Mouse (Mus musculus): ENCODE data around the gene Syce3.

GRCm38 (mm10) chr15:89355241-89356187, 54.8 kb downstream of the Syce3 start, which contains the start of the genes Lmf2 and Ncaph2:
- peak; percentile 68 for TF ChIP-seq HCFC1 (IDR thresholded peaks at IDR 0.05; ENCODE audit: borderline replicate concordance, insufficient read depth, low read length)
- no peak; the same call in 1 of the 2 replicates for TF ChIP-seq ZC3H11A (IDR thresholded peaks at IDR 0.05; ENCODE audit: borderline replicate concordance, low read depth, low read length)
- no peak for TF ChIP-seq CHD2 (IDR thresholded peaks at IDR 0.05; ENCODE audit: low read depth, low read length)

All from ES-E14 (cell line).